17 mouse cellular contexts compared by ENCODE assay signal in the genomic region with DNA sequence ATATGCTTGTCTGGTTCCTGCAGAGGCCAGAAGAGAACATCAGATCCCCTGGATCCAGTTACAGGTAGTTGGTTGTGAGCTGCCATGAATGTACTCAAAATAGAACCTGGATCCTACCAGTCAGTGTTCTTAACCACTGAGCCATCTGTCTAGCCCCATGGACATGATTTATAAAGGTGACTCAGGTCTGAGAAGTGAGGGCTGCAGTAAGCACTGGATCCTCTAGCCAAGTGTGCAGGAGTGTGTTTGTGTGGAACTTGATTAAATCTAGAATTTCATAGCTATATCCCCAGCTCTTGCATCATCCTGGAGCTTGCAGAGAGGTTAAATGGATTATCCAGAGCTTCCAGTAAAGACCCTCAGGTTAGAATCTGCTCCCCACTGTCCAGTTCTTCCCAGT. TPM values are rescaled to one million over a fixed set of nuclear protein-coding genes. Genes with fewer than 3 reads are reported as not detected.
DNase-seq lines count a peak whose midpoint lies in the region; TF ChIP-seq lines count a peak whose summit lies in the region.
"Had no signal": no experiment of that assay in that cellular context is flagged by ENCODE, and none has a peak within 500 bp of the region (broad histone marks: within the 10 kb centered on the region; RNA-seq: fewer than 3 reads in every experiment).

No protein-coding gene starts in this region.

- peak overlapping the region; percentile 79 for H3K27ac ChIP-seq in gastrocnemius, adult 2 months
- H3K27ac ChIP-seq: embryonic facial prominence, embryonic 10.5 days; embryonic facial prominence, embryonic 12.5 days; forebrain, embryonic 10.5 days; forebrain, embryonic 12.5 days had no signal

- DNase-seq in gastrocnemius, adult 2 months = no peak
- no peak for DNase-seq in gastrocnemius, postnatal 36 days
- peak; percentile 80 for DNase-seq in fat pad, adult 2 months (ENCODE audit: extremely low read depth, low read depth, low spot score)
- peak; percentile 64 for DNase-seq in skeletal muscle tissue, adult 2 months (ENCODE audit: low read depth, low spot score)
- no peak for DNase-seq in adrenal gland, postnatal 36 days
- DNase-seq: adrenal gland, adult 2 months; adrenal gland, postnatal 10 days; adrenal gland, postnatal 25 days; cerebellum, adult 11-12 months; cerebellum, adult 2 months; cerebellum, adult 9-10 months; cerebellum, postnatal 10 days; cerebellum, postnatal 25 days had no signal

- intact Hi-C loops in gastrocnemius, adult 2 months (cut with DNase I) = no loop called here
- intact Hi-C loops in gastrocnemius, postnatal 36 days (cut with DNase I) = no loop called here

- no peak for TF ChIP-seq CTCF in gastrocnemius, adult 2 months (IDR thresholded peaks at IDR 0.05)

- H3K4me3 ChIP-seq in gastrocnemius, adult 2 months = no peak overlapping the region
- H3K4me3 ChIP-seq: embryonic facial prominence, embryonic 10.5 days; embryonic facial prominence, embryonic 12.5 days; forebrain, embryonic 10.5 days; forebrain, embryonic 12.5 days had no signal

RNA-seq across cellular contexts. Expression of gene Zfp956, which starts 4.6 kb away (rescaled TPM):
- 1 to 10 TPM; 5.2 to 7.6 TPM for total RNA-seq in gastrocnemius, adult 2 months (2021)
- total RNA-seq in gastrocnemius, postnatal 36 days (2021) = 1 to 10 TPM; 4.3 to 8.9 TPM
- 1 to 10 TPM; 5.2 to 5.7 TPM for total RNA-seq in adrenal gland, postnatal 36 days (2021)

RNA-seq across cellular contexts. Expression of gene Zfp212, which starts 37.5 kb away (rescaled TPM):
- 1 to 10 TPM; 7.8 to 10.0 TPM for total RNA-seq in gastrocnemius, adult 2 months (2021)
- total RNA-seq in gastrocnemius, postnatal 36 days (2021) = 1 to 10 TPM; 7.8 to 8.5 TPM
- 10 to 100 TPM; 14.7 to 15.2 TPM for total RNA-seq in adrenal gland, postnatal 36 days (2021)

Comparison
In these comparisons a context has a peak if more than half of its experiments do, and no peak if none do; other contexts are left out.
1. DNase-seq: peak in fat pad, adult 2 months (single experiment) and skeletal muscle tissue, adult 2 months (single experiment); none in gastrocnemius, adult 2 months (single experiment), gastrocnemius, postnatal 36 days (0 of 2) and adrenal gland, postnatal 36 days (0 of 2).